Mouse (Mus musculus) limb, embryonic 15.5 days (tissue): ENCODE data around the gene Tbcd. TPM values are rescaled to one million over a fixed set of nuclear protein-coding genes. Genes with fewer than 3 reads are reported as not detected.

Experiments
- ATAC-seq: fragments of 200-750 bp; cut with Nextera tagmentation; 2 replicates; pipeline ENCODE4 v1.8.0; 2017; ENCODE audit warnings: low read depth, moderate TSS enrichment; ENCODE audit not compliant: insufficient number of reproducible peaks, low FRiP score, low TSS enrichment
- H3K27ac ChIP-seq: fragments of 300-500 bp; sonication (generic); 2 replicates; pipeline ENCODE4 v1.5.1; 2015; ENCODE audit warnings: moderate library complexity, mild to moderate bottlenecking, inconsistent platforms
- H3K27me3 ChIP-seq: fragments of 300-500 bp; sonication (generic); 2 replicates; pipeline ENCODE4 v1.6.1; 2015; ENCODE audit warnings: inconsistent platforms
- H3K36me3 ChIP-seq: fragments of 300-500 bp; sonication (generic); 2 replicates; pipeline ENCODE4 v1.6.1; 2015; ENCODE audit warnings: inconsistent platforms
- H3K4me1 ChIP-seq: fragments of 300-500 bp; sonication (generic); 2 replicates; pipeline ENCODE4 v1.6.1; 2015; ENCODE audit warnings: inconsistent platforms
- H3K4me2 ChIP-seq: fragments of 300-500 bp; sonication (generic); 2 replicates; pipeline ENCODE4 v1.6.1; 2015; ENCODE audit warnings: mild to moderate bottlenecking, inconsistent platforms
- H3K4me3 ChIP-seq: fragments of 300-500 bp; sonication (generic); 2 replicates; pipeline ENCODE4 v1.5.1; 2015; ENCODE audit warnings: mild to moderate bottlenecking, inconsistent platforms
- H3K9ac ChIP-seq: fragments of 300-500 bp; sonication (generic); 2 replicates; pipeline ENCODE4 v1.6.1; 2015; ENCODE audit warnings: inconsistent platforms
- H3K9me3 ChIP-seq: fragments of 300-500 bp; sonication (generic); 2 replicates; pipeline ENCODE4 v1.6.1; 2016; ENCODE audit warnings: inconsistent platforms
- WGBS: fragments of 180-500 bp; shearing (Covaris S2); methylation state at CpG from one replicate; pipeline ENCODE4 v1.1.7; 2015; 5-methylcytosine and 5-hydroxymethylcytosine counted together
- polyA plus RNA-seq: library from polyadenylated mRNA; unstranded; fragments of >200 nt; fragmentation: Nextera tagmentation; extraction: Ambion mirVana; gene quantifications from 2 replicates; pipeline ENCODE4 v1.2.1, GENCODE M21; 2015

Gene Tbcd
- polyA plus RNA-seq, 1 experiment from 2014 or later, result 51.8 TPM

GRCm38 (mm10) chr11:121517687-121518465, 66.1 kb downstream of the Tbcd start:
- Histone ChIP-seq H3K4me3 (no peak overlapping the region), H3K27me3 (no peaks in the 10 kb centered on the region), H3K36me3 (no peaks in the 10 kb centered on the region), H3K4me1 (peaks cover 15% of the 10 kb centered on the region; the same call in 1 of the 2 replicates), H3K27ac (peak overlapping the region; percentile 55; the same call in 1 of the 2 replicates), H3K9me3 (no peaks in the 10 kb centered on the region), H3K4me2 (no peak overlapping the region), H3K9ac (0 out of 2 replicates have a peak overlapping the region, but pooled peaks have one; percentile 5)
- ATAC-seq, result no peak
- 67% methylated on average over 17 of the region's 17 CpGs for WGBS

- Histone ChIP-seq H3K36me3 (no peaks in the 10 kb centered on the region), H3K9me3 (no peaks in the 10 kb centered on the region), H3K9ac (no peak within 1 kb of the TSS), H3K4me1 (0 out of 2 replicates have a peak, but pooled peaks cover 7% of the 10 kb centered on the region), H3K4me2 (no peak within 1 kb of the TSS), H3K27me3 (no peaks in the 10 kb centered on the region), H3K4me3 (peak within 1 kb of the TSS; percentile 25), H3K27ac (no peak within 1 kb of the TSS; the same call in 1 of the 2 replicates)
- ATAC-seq, result no peak
- 38% methylated on average over 10 of the region's 10 CpGs for WGBS
Measured at GRCm38 (mm10) chr11:121519131-121519530, 67.4 kb downstream of the Tbcd start, which contains the start of gene Zfp750. Gene Zfp750 (minus strand): TSS chr11:121519333.

GRCm38 (mm10) chr11:121519703-121520102, 68.0 kb downstream of the Tbcd start:
- Histone ChIP-seq H3K36me3 (no peaks in the 10 kb centered on the region), H3K4me2 (no peak overlapping the region), H3K27ac (no peak overlapping the region), H3K9me3 (no peaks in the 10 kb centered on the region), H3K4me3 (peak overlapping the region; percentile 25), H3K27me3 (no peaks in the 10 kb centered on the region), H3K4me1 (0 out of 2 replicates have a peak, but pooled peaks cover 7% of the 10 kb centered on the region), H3K9ac (no peak overlapping the region)
- ATAC-seq, result no peak
- 75% methylated on average over 7 of the region's 7 CpGs for WGBS

- H3K9me3 ChIP-seq, result no peaks in the 10 kb centered on the region
- WGBS, result 70% methylated on average over 2 of the region's 2 CpGs
- H3K27ac ChIP-seq, result no peak overlapping the region
- no peak overlapping the region for H3K4me2 ChIP-seq
- ATAC-seq, result no peak
- H3K4me3 ChIP-seq, result no peak overlapping the region
- H3K4me1 ChIP-seq, result 0 out of 2 replicates have a peak, but pooled peaks cover 7% of the 10 kb centered on the region
- no peaks in the 10 kb centered on the region for H3K36me3 ChIP-seq
- H3K9ac ChIP-seq, result no peak overlapping the region
- no peaks in the 10 kb centered on the region for H3K27me3 ChIP-seq
Measured at GRCm38 (mm10) chr11:121520761-121521160, 69.0 kb downstream of the Tbcd start.

- Histone ChIP-seq H3K9ac (no peak overlapping the region), H3K4me3 (no peak overlapping the region), H3K36me3 (no peaks in the 10 kb centered on the region), H3K9me3 (no peaks in the 10 kb centered on the region), H3K27ac (no peak overlapping the region), H3K4me2 (no peak overlapping the region), H3K4me1 (0 out of 2 replicates have a peak, but pooled peaks cover 4% of the 10 kb centered on the region), H3K27me3 (no peaks in the 10 kb centered on the region)
- WGBS, result 78% methylated on average over 4 of the region's 4 CpGs
- ATAC-seq, result no peak
Measured at GRCm38 (mm10) chr11:121522156-121522762, 70.5 kb downstream of the Tbcd start.

- Histone ChIP-seq H3K9me3 (no peaks in the 10 kb centered on the region), H3K27me3 (no peaks in the 10 kb centered on the region), H3K36me3 (no peaks in the 10 kb centered on the region), H3K4me1 (0 out of 2 replicates have a peak, but pooled peaks cover 3% of the 10 kb centered on the region), H3K9ac (no peak overlapping the region), H3K27ac (no peak overlapping the region), H3K4me2 (no peak overlapping the region), H3K4me3 (no peak overlapping the region)
- WGBS, result 83% methylated on average over 7 of the region's 7 CpGs
- ATAC-seq, result no peak
Measured at GRCm38 (mm10) chr11:121524191-121524590, 72.4 kb downstream of the Tbcd start.

- no peaks in the 10 kb centered on the region for H3K9me3 ChIP-seq
- no peaks in the 10 kb centered on the region for H3K27me3 ChIP-seq
- H3K4me2 ChIP-seq, result no peak overlapping the region
- no peak overlapping the region for H3K9ac ChIP-seq
- ATAC-seq, result no peak
- no peaks in the 10 kb centered on the region for H3K36me3 ChIP-seq
- WGBS, result 81% methylated on average over 3 of the region's 3 CpGs
- H3K4me3 ChIP-seq, result no peak overlapping the region
- peaks cover 10% of the 10 kb centered on the region for H3K4me1 ChIP-seq
- no peak overlapping the region for H3K27ac ChIP-seq
Measured at GRCm38 (mm10) chr11:121529747-121530146, 78.0 kb downstream of the Tbcd start.

- Histone ChIP-seq H3K9ac (no peak overlapping the region), H3K4me2 (no peak overlapping the region), H3K36me3 (no peaks in the 10 kb centered on the region), H3K27me3 (no peaks in the 10 kb centered on the region), H3K4me3 (no peak overlapping the region), H3K9me3 (no peaks in the 10 kb centered on the region), H3K4me1 (peaks cover 23% of the 10 kb centered on the region), H3K27ac (no peak overlapping the region)
- ATAC-seq, result no peak
- WGBS, result 35% methylated on average over 3 of the region's 3 CpGs
Measured at GRCm38 (mm10) chr11:121536528-121536927, 84.8 kb downstream of the Tbcd start.

GRCm38 (mm10) chr11:121542471-121542870, 90.7 kb downstream of the Tbcd start:
- H3K9ac ChIP-seq, result no peak overlapping the region
- no peaks in the 10 kb centered on the region for H3K36me3 ChIP-seq
- H3K4me1 ChIP-seq, result peaks cover 18% of the 10 kb centered on the region
- no peaks in the 10 kb centered on the region for H3K9me3 ChIP-seq
- H3K4me3 ChIP-seq, result no peak overlapping the region
- no peaks in the 10 kb centered on the region for H3K27me3 ChIP-seq
- 67% methylated on average over 4 of the region's 4 CpGs for WGBS
- no peak for ATAC-seq
- H3K27ac ChIP-seq, result no peak overlapping the region
- no peak overlapping the region for H3K4me2 ChIP-seq

GRCm38 (mm10) chr11:121543287-121543856, 91.6 kb downstream of the Tbcd start:
- Histone ChIP-seq H3K9me3 (no peaks in the 10 kb centered on the region), H3K4me1 (peaks cover 23% of the 10 kb centered on the region), H3K4me2 (no peak overlapping the region), H3K9ac (no peak overlapping the region), H3K27ac (peak overlapping the region; percentile 84; the same call in 1 of the 2 replicates), H3K36me3 (no peaks in the 10 kb centered on the region), H3K4me3 (no peak overlapping the region), H3K27me3 (no peaks in the 10 kb centered on the region)
- no peak for ATAC-seq
- 80% methylated on average over 5 of the region's 5 CpGs for WGBS

GRCm38 (mm10) chr11:121543922-121544321, 92.2 kb downstream of the Tbcd start:
- Histone ChIP-seq H3K27me3 (no peaks in the 10 kb centered on the region), H3K4me3 (no peak overlapping the region)

More at GRCm38 (mm10) chr11:121543922-121544321, 92.2 kb downstream of the Tbcd start:
- no peak for ATAC-seq
- Histone ChIP-seq H3K9me3 (no peaks in the 10 kb centered on the region), H3K36me3 (no peaks in the 10 kb centered on the region), H3K9ac (no peak overlapping the region), H3K27ac (peak overlapping the region; percentile 84), H3K4me2 (no peak overlapping the region), H3K4me1 (peaks cover 25% of the 10 kb centered on the region)
- 75% methylated on average over 9 of the region's 9 CpGs for WGBS
